Mouse (Mus musculus) hindbrain, embryonic 15.5 days (tissue): ENCODE results near the gene Adamts4. TPM values are rescaled to one million over a fixed set of nuclear protein-coding genes. Genes with fewer than 3 reads are reported as not detected.

ENCODE experiments used
- ATAC-seq: fragments of 200-750 bp; cut with Nextera tagmentation; 2 replicates; pipeline ENCODE4 v1.8.0; 2017; ENCODE audit warnings: low read depth, moderate number of reproducible peaks, moderate TSS enrichment; ENCODE audit not compliant: low FRiP score
- H3K27ac ChIP-seq: fragments of 300-500 bp; sonication (generic); replicated peaks from 2 replicates; pipeline ENCODE4 v1.5.1; 2015; ENCODE audit warnings: mild to moderate bottlenecking, inconsistent platforms
- H3K27me3 ChIP-seq: fragments of 300-500 bp; sonication (generic); 2 replicates; pipeline ENCODE4 v1.6.1; 2015; ENCODE audit warnings: control low read depth, inconsistent platforms
- H3K36me3 ChIP-seq: fragments of 300-500 bp; sonication (generic); 2 replicates; pipeline ENCODE4 v1.6.1; 2015; ENCODE audit warnings: control low read depth, inconsistent platforms
- H3K4me1 ChIP-seq: fragments of 300-500 bp; sonication (generic); replicated peaks from 2 replicates; pipeline ENCODE4 v1.6.1; 2015; ENCODE audit warnings: control low read depth, inconsistent platforms
- H3K4me2 ChIP-seq: fragments of 300-500 bp; sonication (generic); 2 replicates; pipeline ENCODE4 v1.6.1; 2015; ENCODE audit warnings: moderate library complexity, mild to moderate bottlenecking, inconsistent platforms
- H3K4me3 ChIP-seq: fragments of 300-500 bp; sonication (generic); 2 replicates; pipeline ENCODE4 v1.5.1; 2015; ENCODE audit warnings: mild to moderate bottlenecking, inconsistent platforms
- H3K9ac ChIP-seq: fragments of 300-500 bp; sonication (generic); 2 replicates; pipeline ENCODE4 v1.6.1; 2015; ENCODE audit warnings: inconsistent platforms
- H3K9me3 ChIP-seq: fragments of 300-500 bp; sonication (generic); 2 replicates; pipeline ENCODE4 v1.6.1; 2016; ENCODE audit warnings: control low read depth, inconsistent platforms
- WGBS: fragments of 180-500 bp; shearing (Covaris S2); methylation state at CpG from one replicate; pipeline ENCODE4 v1.1.7; 2015; 5-methylcytosine and 5-hydroxymethylcytosine counted together
- polyA plus RNA-seq: library from polyadenylated mRNA; unstranded; fragments of >200 nt; fragmentation: Nextera tagmentation; extraction: Ambion mirVana; gene quantifications from 2 replicates; pipeline ENCODE4 v1.2.1, GENCODE M21; 2015

Gene Adamts4
- polyA plus RNA-seq, 1 experiment from 2014 or later, result 6.2 TPM

GRCm38 (mm10) chr1:171260316-171260715 is 10.1 kb downstream of the Adamts4 start:
- 85% methylated on average over 3 of the region's 3 CpGs for WGBS
- ATAC-seq, result no peak

GRCm38 (mm10) chr1:171262594-171263130 is 12.4 kb downstream of the Adamts4 start:
- Histone ChIP-seq H3K4me1 (peaks cover 16% of the 10 kb centered on the region), H3K27ac (peak overlapping the region; percentile 87), H3K4me3 (peak overlapping the region; percentile 34), H3K9me3 (no peaks in the 10 kb centered on the region), H3K4me2 (peak overlapping the region; percentile 63), H3K36me3 (no peaks in the 10 kb centered on the region), H3K27me3 (no peaks in the 10 kb centered on the region), H3K9ac (peak overlapping the region; percentile 31; the same call in 1 of the 2 replicates)
- ATAC-seq, result peak; percentile 82
- WGBS, result 3% methylated on average over 8 of the region's 8 CpGs

More at GRCm38 (mm10) chr1:171260316-171260715, 10.1 kb downstream of the Adamts4 start:
- H3K4me3 ChIP-seq, result no peak overlapping the region
- no peak overlapping the region for H3K27ac ChIP-seq
- H3K27me3 ChIP-seq, result no peaks in the 10 kb centered on the region
- no peaks in the 10 kb centered on the region for H3K36me3 ChIP-seq
- no peak overlapping the region for H3K4me2 ChIP-seq
- H3K4me1 ChIP-seq, result peaks cover 16% of the 10 kb centered on the region
- H3K9me3 ChIP-seq, result no peaks in the 10 kb centered on the region
- H3K9ac ChIP-seq, result no peak overlapping the region

- ATAC-seq, result peak; percentile 94
- H3K4me3 ChIP-seq, result peak overlapping the region; percentile 34; the same call in 1 of the 2 replicates
- H3K4me2 ChIP-seq, result peak overlapping the region; percentile 63
- H3K9ac ChIP-seq, result no peak overlapping the region
- peaks cover 16% of the 10 kb centered on the region for H3K4me1 ChIP-seq
- H3K27ac ChIP-seq, result peak overlapping the region; percentile 87
- WGBS, result 5% methylated on average over 2 of the region's 2 CpGs
- H3K27me3 ChIP-seq, result no peaks in the 10 kb centered on the region
- no peaks in the 10 kb centered on the region for H3K36me3 ChIP-seq
- H3K9me3 ChIP-seq, result no peaks in the 10 kb centered on the region
These were observed 13.0 kb downstream of the Adamts4 start for GRCm38 (mm10) chr1:171263185-171263611.

- Histone ChIP-seq H3K4me3 (no peak overlapping the region), H3K4me2 (peak overlapping the region; percentile 63)
These were observed 13.6 kb downstream of the Adamts4 start for GRCm38 (mm10) chr1:171263666-171264461.

GRCm38 (mm10) chr1:171265971-171266744 is 15.9 kb downstream of the Adamts4 start:
- Histone ChIP-seq H3K4me1 (peaks cover 29% of the 10 kb centered on the region), H3K9ac (no peak overlapping the region), H3K27me3 (no peaks in the 10 kb centered on the region), H3K4me3 (no peak overlapping the region), H3K9me3 (no peaks in the 10 kb centered on the region), H3K4me2 (no peak overlapping the region), H3K36me3 (no peaks in the 10 kb centered on the region), H3K27ac (no peak overlapping the region)
- ATAC-seq, result no peak
- 83% methylated on average over 4 of the region's 4 CpGs for WGBS

More at GRCm38 (mm10) chr1:171263666-171264461, 13.6 kb downstream of the Adamts4 start:
- 79% methylated on average over 3 of the region's 3 CpGs for WGBS
- Histone ChIP-seq H3K27ac (peak overlapping the region; percentile 79), H3K9ac (no peak overlapping the region), H3K4me1 (peaks cover 16% of the 10 kb centered on the region), H3K27me3 (no peaks in the 10 kb centered on the region), H3K9me3 (no peaks in the 10 kb centered on the region), H3K36me3 (no peaks in the 10 kb centered on the region)
- ATAC-seq, result no peak

GRCm38 (mm10) chr1:171268341-171268740 is 18.1 kb downstream of the Adamts4 start:
- 68% methylated on average over 1 of the region's 1 CpGs for WGBS
- Histone ChIP-seq H3K27me3 (no peaks in the 10 kb centered on the region), H3K4me1 (peaks cover 33% of the 10 kb centered on the region), H3K27ac (no peak overlapping the region), H3K4me3 (no peak overlapping the region), H3K9ac (no peak overlapping the region), H3K36me3 (peaks cover 9% of the 10 kb centered on the region; the same call in 1 of the 2 replicates), H3K9me3 (no peaks in the 10 kb centered on the region), H3K4me2 (no peak overlapping the region)
- ATAC-seq, result no peak

GRCm38 (mm10) chr1:171269848-171270572 is 19.8 kb downstream of the Adamts4 start, which contains the start of gene B4galt3:
TSS of gene B4galt3 (plus strand) at chr1:171270328.
- Histone ChIP-seq H3K4me1 (peaks cover 28% of the 10 kb centered on the region), H3K9me3 (no peaks in the 10 kb centered on the region), H3K4me2 (peak within 1 kb of the TSS; percentile 89), H3K36me3 (peaks cover 19% of the 10 kb centered on the region), H3K27ac (peak within 1 kb of the TSS; percentile 77), H3K27me3 (no peaks in the 10 kb centered on the region), H3K4me3 (peak within 1 kb of the TSS; percentile 94), H3K9ac (peak within 1 kb of the TSS; percentile 91)
- 4% methylated on average over 36 of the region's 36 CpGs for WGBS
- ATAC-seq, result peak; percentile 94

GRCm38 (mm10) chr1:171270573-171270900 is 20.3 kb downstream of the Adamts4 start:
- Histone ChIP-seq H3K27me3 (no peaks in the 10 kb centered on the region), H3K36me3 (peaks cover 21% of the 10 kb centered on the region), H3K4me1 (peaks cover 28% of the 10 kb centered on the region), H3K27ac (peak overlapping the region; percentile 77), H3K9me3 (no peaks in the 10 kb centered on the region), H3K9ac (peak overlapping the region; percentile 91), H3K4me3 (peak overlapping the region; percentile 94), H3K4me2 (peak overlapping the region; percentile 89)
- under 1% methylated on average over 19 of the region's 19 CpGs for WGBS
- ATAC-seq, result peak; percentile 84

GRCm38 (mm10) chr1:171271196-171271595 is 21.0 kb downstream of the Adamts4 start:
- WGBS, result 52% methylated on average over 9 of the region's 9 CpGs
- Histone ChIP-seq H3K4me3 (peak overlapping the region; percentile 94), H3K9ac (peak overlapping the region; percentile 91), H3K27me3 (no peaks in the 10 kb centered on the region), H3K9me3 (no peaks in the 10 kb centered on the region), H3K27ac (peak overlapping the region; percentile 77; the same call in 1 of the 2 replicates), H3K4me1 (peaks cover 28% of the 10 kb centered on the region), H3K36me3 (peaks cover 28% of the 10 kb centered on the region), H3K4me2 (peak overlapping the region; percentile 89)
- ATAC-seq, result no peak

- 78% methylated on average over 10 of the region's 10 CpGs for WGBS
- Histone ChIP-seq H3K4me3 (no peak overlapping the region), H3K27ac (no peak overlapping the region), H3K4me2 (peak overlapping the region; percentile 89), H3K9ac (peak overlapping the region; percentile 91; the same call in 1 of the 2 replicates), H3K36me3 (peaks cover 32% of the 10 kb centered on the region), H3K9me3 (no peaks in the 10 kb centered on the region), H3K27me3 (no peaks in the 10 kb centered on the region), H3K4me1 (peaks cover 28% of the 10 kb centered on the region)
- ATAC-seq, result no peak
These were observed 21.4 kb downstream of the Adamts4 start for GRCm38 (mm10) chr1:171271622-171272021.

- no peaks in the 10 kb centered on the region for H3K27me3 ChIP-seq
- no peak overlapping the region for H3K9ac ChIP-seq
- peaks cover 37% of the 10 kb centered on the region for H3K36me3 ChIP-seq
- WGBS, result 92% methylated on average over 3 of the region's 3 CpGs
- peaks cover 28% of the 10 kb centered on the region for H3K4me1 ChIP-seq
- ATAC-seq, result no peak
- no peak overlapping the region for H3K27ac ChIP-seq
- no peak overlapping the region; the same call in 1 of the 2 replicates for H3K4me2 ChIP-seq
- H3K9me3 ChIP-seq, result no peaks in the 10 kb centered on the region
- H3K4me3 ChIP-seq, result no peak overlapping the region
These were observed 21.9 kb downstream of the Adamts4 start for GRCm38 (mm10) chr1:171272086-171272485.
